Mouse (Mus musculus) kidney, postnatal 0 days (tissue): ENCODE measurements around the gene Adamts10. TPM values are rescaled to one million over a fixed set of nuclear protein-coding genes. Genes with fewer than 3 reads are reported as not detected.
A peak's percentile ranks its signal among the peaks of the same experiment; 100 is the strongest.

Experiments
- ATAC-seq: fragments of 200-750 bp; cut with Nextera tagmentation; replicated peaks from 2 replicates; pipeline ENCODE4 v1.8.0; 2017; ENCODE audit warnings: low read depth, moderate number of reproducible peaks, moderate TSS enrichment, moderate library complexity; ENCODE audit not compliant: low FRiP score
- DNase-seq: peaks from one replicate; pipeline ENCODE4 v3.0.0-alpha.2; 2016; ENCODE audit warnings: low spot score
- H3K27ac ChIP-seq: fragments of 300-500 bp; sonication (generic); 2 replicates; pipeline ENCODE4 v1.5.1; 2014; ENCODE audit warnings: mild to moderate bottlenecking
- H3K27me3 ChIP-seq: fragments of 300-500 bp; sonication (generic); 2 replicates; pipeline ENCODE4 v1.6.1; 2014; ENCODE audit warnings: low read length, mixed read lengths; ENCODE audit not compliant: insufficient read depth
- H3K36me3 ChIP-seq: fragments of 300-500 bp; sonication (generic); 2 replicates; pipeline ENCODE4 v1.6.1; 2014; ENCODE audit warnings: low read length, mixed read lengths; ENCODE audit not compliant: insufficient read depth
- H3K4me1 ChIP-seq: fragments of 300-500 bp; sonication (generic); replicated peaks from 2 replicates; pipeline ENCODE4 v1.6.1; 2014; ENCODE audit warnings: antibody characterized with exemption, low read length, mixed read lengths; ENCODE audit not compliant: insufficient read depth
- H3K4me2 ChIP-seq: fragments of 300-500 bp; sonication (generic); 2 replicates; pipeline ENCODE4 v1.6.1; 2014; ENCODE audit warnings: mild to moderate bottlenecking, low read length, moderate library complexity, mixed read lengths
- H3K4me3 ChIP-seq: fragments of 300-500 bp; sonication (generic); replicated peaks from 2 replicates; pipeline ENCODE4 v1.5.1; 2014; ENCODE audit warnings: low read depth, low read length
- H3K9ac ChIP-seq: fragments of 300-500 bp; sonication (generic); 2 replicates; pipeline ENCODE4 v1.6.1; 2014; ENCODE audit warnings: low read depth, low read length
- H3K9me3 ChIP-seq: fragments of 300-500 bp; sonication (generic); replicated peaks from 2 replicates; pipeline ENCODE4 v1.6.1; 2016; ENCODE audit warnings: low read length, inconsistent platforms, mixed read lengths
- CTCF ChIP-seq: IDR thresholded peaks from 2 replicates; pipeline ENCODE4 v1.5.1; 2016; ENCODE audit warnings: antibody characterized with exemption, low read depth, mild to moderate bottlenecking, moderate library complexity
- WGBS: fragments of 180-500 bp; shearing (Covaris S2); extraction: QIAGEN DNeasy Blood & Tissue Kit; methylation state at CpG from one replicate; pipeline ENCODE4 v1.1.7; 2014; 5-methylcytosine and 5-hydroxymethylcytosine counted together
- polyA plus RNA-seq: library from polyadenylated mRNA; unstranded; fragments of >200 nt; fragmentation: Nextera tagmentation; extraction: Ambion mirVana; gene quantifications from 2 replicates; pipeline ENCODE4 v1.2.1, GENCODE M21; 2015

Gene Adamts10
- polyA plus RNA-seq, 1 experiment from 2014 or later = 28.3 TPM

DNA sequence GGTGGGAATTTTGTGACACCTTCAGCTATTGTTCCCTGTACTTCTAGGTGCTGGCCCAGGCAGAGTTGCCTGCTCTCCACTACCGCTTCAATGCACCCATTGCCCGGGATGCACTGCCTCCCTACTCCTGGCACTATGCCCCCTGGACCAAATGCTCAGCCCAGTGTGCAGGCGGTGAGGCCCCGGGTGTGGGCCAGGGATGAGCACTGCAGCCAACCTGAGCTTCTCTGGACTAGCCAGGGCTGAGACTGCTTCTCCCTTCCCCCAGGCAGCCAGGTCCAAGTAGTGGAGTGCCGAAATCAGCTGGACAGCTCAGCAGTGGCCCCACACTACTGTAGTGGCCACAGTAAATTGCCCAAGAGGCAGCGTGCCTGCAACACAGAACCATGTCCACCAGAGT lies 25.2 kb downstream of the Adamts10 start:
- Histone ChIP-seq H3K9ac (no peak overlapping the region), H3K36me3 (peaks cover 31% of the 10 kb centered on the region; the same call in 1 of the 2 replicates), H3K4me3 (no peak overlapping the region), H3K27me3 (no peaks in the 10 kb centered on the region), H3K9me3 (no peaks in the 10 kb centered on the region), H3K27ac (no peak overlapping the region), H3K4me1 (no peaks in the 10 kb centered on the region), H3K4me2 (no peak overlapping the region)
- 94% methylated on average over 6 of the region's 6 CpGs for WGBS
- no peak for ATAC-seq
- no peak for DNase-seq
- no peak for TF ChIP-seq CTCF

DNA sequence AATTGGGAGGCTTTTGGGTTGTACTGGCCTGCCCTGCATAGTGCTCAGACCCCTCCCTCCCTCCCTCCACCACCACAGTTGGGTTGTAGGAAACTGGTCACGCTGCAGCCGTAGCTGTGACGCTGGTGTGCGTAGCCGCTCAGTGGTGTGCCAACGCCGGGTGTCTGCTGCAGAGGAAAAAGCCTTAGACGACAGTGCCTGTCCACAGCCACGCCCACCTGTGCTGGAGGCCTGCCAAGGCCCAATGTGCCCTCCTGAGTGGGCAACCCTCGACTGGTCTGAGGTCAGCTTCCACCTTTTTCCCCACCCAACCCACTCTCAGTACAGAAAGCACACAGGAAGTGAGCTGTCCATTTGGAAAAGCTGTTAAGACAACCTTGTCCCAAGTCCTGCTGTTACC lies 26.4 kb downstream of the Adamts10 start:
- no peak for ATAC-seq

DNA sequence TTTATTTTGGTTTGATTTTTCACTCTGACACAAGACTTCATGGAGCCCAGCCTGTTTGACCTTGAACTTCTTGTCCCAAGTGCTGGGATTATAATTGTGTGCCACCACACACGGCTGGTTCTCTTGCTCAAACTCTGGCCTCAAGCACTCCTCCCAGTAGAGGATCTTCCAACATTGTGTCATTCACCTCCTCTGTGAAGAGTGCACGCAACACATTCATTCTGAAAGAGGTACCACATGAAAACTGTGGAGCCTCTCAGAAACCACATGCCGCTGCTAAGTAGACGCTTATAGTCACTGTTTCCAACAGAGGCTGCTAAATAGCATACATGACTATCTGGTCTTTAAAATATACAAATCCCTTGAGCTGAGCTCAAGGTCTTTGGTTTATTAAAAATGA lies 28.1 kb downstream of the Adamts10 start:
- Histone ChIP-seq H3K4me3 (no peak overlapping the region), H3K4me1 (no peaks in the 10 kb centered on the region), H3K27me3 (no peaks in the 10 kb centered on the region), H3K9me3 (no peaks in the 10 kb centered on the region), H3K27ac (no peak overlapping the region), H3K4me2 (no peak overlapping the region), H3K36me3 (peaks cover 19% of the 10 kb centered on the region; the same call in 1 of the 2 replicates), H3K9ac (no peak overlapping the region)
- WGBS = 96% methylated on average over 4 of the region's 4 CpGs
- no peak for TF ChIP-seq CTCF
- ATAC-seq (no peak), DNase-seq (no peak)

More for the DNA sequence above, 26.4 kb downstream of the Adamts10 start:
- H3K9me3 ChIP-seq = no peaks in the 10 kb centered on the region
- no peaks in the 10 kb centered on the region for H3K27me3 ChIP-seq
- H3K27ac ChIP-seq = no peak overlapping the region
- no peak for DNase-seq
- H3K4me2 ChIP-seq = no peak overlapping the region
- no peaks in the 10 kb centered on the region for H3K4me1 ChIP-seq
- H3K9ac ChIP-seq = no peak overlapping the region
- 77% methylated on average over 10 of the region's 10 CpGs for WGBS
- peaks cover 24% of the 10 kb centered on the region; the same call in 1 of the 2 replicates for H3K36me3 ChIP-seq
- H3K4me3 ChIP-seq = no peak overlapping the region
- no peak for TF ChIP-seq CTCF

DNA sequence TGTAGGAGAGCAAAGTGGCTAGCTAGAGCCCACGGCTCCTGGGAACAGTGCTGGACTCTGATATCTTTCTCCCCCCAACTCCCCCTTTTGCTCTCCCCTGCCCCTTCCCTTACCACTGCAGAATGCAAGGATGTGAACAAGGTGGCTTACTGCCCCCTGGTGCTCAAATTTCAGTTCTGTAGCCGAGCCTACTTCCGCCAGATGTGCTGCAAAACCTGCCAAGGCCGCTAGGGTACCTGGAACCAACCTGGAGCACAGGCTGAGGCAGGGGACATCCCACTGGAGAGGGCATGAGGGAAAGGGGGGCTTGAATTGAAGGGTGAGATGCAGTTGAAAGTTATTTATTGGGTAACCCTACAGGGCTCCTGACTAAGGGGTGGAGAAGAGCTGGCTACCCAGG lies 29.0 kb downstream of the Adamts10 start:
- 49% methylated on average over 4 of the region's 4 CpGs for WGBS
- Histone ChIP-seq H3K4me2 (no peak overlapping the region), H3K4me1 (no peaks in the 10 kb centered on the region), H3K27me3 (no peaks in the 10 kb centered on the region), H3K36me3 (peaks cover 17% of the 10 kb centered on the region; the same call in 1 of the 2 replicates), H3K4me3 (no peak overlapping the region), H3K9me3 (no peaks in the 10 kb centered on the region), H3K9ac (no peak overlapping the region), H3K27ac (no peak overlapping the region)
- peak; percentile 80 for TF ChIP-seq CTCF
- ATAC-seq (0 out of 2 replicates have a peak, but pooled peaks have one; percentile 34), DNase-seq (peak; percentile 62)

DNA sequence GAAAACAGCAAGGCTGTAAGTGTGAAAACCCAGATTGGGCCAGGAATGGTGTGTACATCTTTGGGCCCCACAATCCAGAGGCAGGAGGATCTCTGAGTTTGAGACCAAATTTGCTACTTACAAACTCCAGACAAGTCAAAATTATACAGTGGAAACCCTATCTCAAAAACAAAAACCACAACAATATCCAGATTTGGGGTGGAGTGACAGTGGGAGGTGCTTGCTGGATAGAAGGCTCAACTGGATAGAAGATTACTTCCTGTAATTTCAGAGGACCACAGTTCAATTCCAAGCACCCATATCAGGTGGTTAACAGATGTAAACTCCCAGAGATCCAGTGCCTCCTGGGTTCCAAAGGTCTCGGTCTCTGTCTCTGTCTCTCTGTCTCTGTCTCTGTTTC lies 30.5 kb downstream of the Adamts10 start:
- TF ChIP-seq CTCF = no peak
- DNase-seq (no peak), ATAC-seq (no peak)
- Histone ChIP-seq H3K27me3 (no peaks in the 10 kb centered on the region), H3K9me3 (no peaks in the 10 kb centered on the region), H3K9ac (no peak overlapping the region), H3K4me2 (no peak overlapping the region), H3K4me3 (no peak overlapping the region), H3K4me1 (no peaks in the 10 kb centered on the region), H3K36me3 (0 out of 2 replicates have a peak, but pooled peaks cover 7% of the 10 kb centered on the region), H3K27ac (no peak overlapping the region)
- 93% methylated on average over 1 of the region's 1 CpGs for WGBS

DNA sequence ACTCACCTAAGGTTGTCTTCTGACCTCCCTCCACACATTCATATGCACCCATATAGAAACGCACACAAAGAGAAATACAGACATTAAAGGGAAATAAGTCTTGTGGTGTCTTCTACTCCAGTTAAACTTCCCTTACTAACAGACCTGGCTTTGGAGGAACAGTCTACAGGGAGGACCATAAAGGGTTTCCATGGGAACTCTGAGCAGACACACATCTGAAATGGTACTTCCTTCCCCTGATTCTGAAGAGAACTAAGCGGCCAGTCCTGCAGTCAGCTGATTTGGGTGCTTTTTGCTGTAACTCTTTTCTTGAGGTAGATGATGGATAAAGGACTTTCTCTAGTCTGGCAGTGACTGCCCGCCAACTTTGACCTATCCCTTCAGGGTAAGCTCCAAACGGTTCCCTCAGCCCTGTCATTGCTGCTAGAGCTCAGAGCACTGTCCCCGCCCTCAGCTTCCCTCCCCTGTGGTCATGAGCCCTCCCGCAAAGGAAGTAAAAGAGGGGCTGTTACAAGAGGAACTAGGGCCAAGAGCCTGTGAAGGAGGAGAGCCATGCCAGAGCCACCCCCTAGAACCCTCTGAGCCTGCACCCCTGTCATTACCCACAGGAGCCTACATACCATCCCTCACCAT lies 31.3 kb downstream of the Adamts10 start, which contains the start of gene Myo1f:
Gene Myo1f (plus strand): TSS at position 485 of the 633 bp plus-strand sequence.
- Histone ChIP-seq H3K27me3 (no peaks in the 10 kb centered on the region), H3K9ac (no peak within 1 kb of the TSS), H3K4me2 (no peak within 1 kb of the TSS), H3K27ac (no peak within 1 kb of the TSS), H3K4me3 (no peak within 1 kb of the TSS), H3K4me1 (no peaks in the 10 kb centered on the region), H3K36me3 (0 out of 2 replicates have a peak, but pooled peaks cover 5% of the 10 kb centered on the region), H3K9me3 (no peaks in the 10 kb centered on the region)
- no peak for TF ChIP-seq CTCF
- DNase-seq (no peak), ATAC-seq (no peak)
- WGBS = 32% methylated on average over 6 of the region's 6 CpGs
